Mouse (Mus musculus) spleen, adult 2 months (tissue): ENCODE data around the gene Pnpla5. TPM values are rescaled to one million over a fixed set of nuclear protein-coding genes. Genes with fewer than 3 reads are reported as not detected.

Experiments used
- DNase-seq, 2 experiments: peaks; one replicate each; pipeline versions ENCODE4 v3.0.0 to v3.0.0-alpha.2; 2012 to 2021; ENCODE audit warnings: low spot score in 2 of 2, low read depth in 1 of 2
- H3K27ac ChIP-seq: fragments of 200-500 bp; 2 replicates; pipeline ENCODE4 v1.5.1; 2012; ENCODE audit warnings: low read length, inconsistent platforms; ENCODE audit not compliant: insufficient read depth
- H3K27me3 ChIP-seq: fragments of 200-500 bp; 2 replicates; pipeline ENCODE4 v1.6.1; 2012; ENCODE audit warnings: mild to moderate bottlenecking, moderate library complexity, low read length, inconsistent platforms; ENCODE audit not compliant: control insufficient read depth, insufficient read depth
- H3K36me3 ChIP-seq: fragments of 200-500 bp; 2 replicates; pipeline ENCODE4 v1.6.1; 2012; ENCODE audit warnings: mild to moderate bottlenecking, low read length, inconsistent platforms; ENCODE audit not compliant: control insufficient read depth, insufficient read depth
- H3K4me1 ChIP-seq: fragments of 200-500 bp; 2 replicates; pipeline ENCODE4 v1.6.1; 2011; ENCODE audit warnings: inconsistent platforms; ENCODE audit not compliant: control insufficient read depth, insufficient read depth, insufficient read length
- H3K4me3 ChIP-seq: fragments of 200-500 bp; 2 replicates; pipeline ENCODE4 v1.5.1; 2011; ENCODE audit warnings: mild to moderate bottlenecking, inconsistent platforms; ENCODE audit not compliant: insufficient read depth, insufficient read length; ENCODE audit errors: extremely low read depth
- CTCF ChIP-seq: fragments of 200-500 bp; IDR thresholded peaks from 2 replicates; pipeline ENCODE4 v1.5.1; 2011; ENCODE audit warnings: mild to moderate bottlenecking, inconsistent platforms; ENCODE audit not compliant: insufficient read depth, insufficient read length, insufficient replicate concordance; ENCODE audit errors: extremely low read depth
- POLR2A ChIP-seq: fragments of 200-500 bp; IDR thresholded peaks from 2 replicates; pipeline ENCODE4 v1.6.1; 2011; ENCODE audit warnings: low read depth, low read length, inconsistent platforms
- WGBS: fragments of 180-500 bp; shearing (Covaris S2); methylation state at CpG from one replicate; pipeline ENCODE4 v1.1.7; 2018; 5-methylcytosine and 5-hydroxymethylcytosine counted together
- polyA plus RNA-seq: library from polyadenylated mRNA; depleted of rRNA; stranded (reverse); fragments of >200 nt; gene quantifications from 2 replicates; pipeline ENCODE4 v1.2.3, GENCODE M21; 2012

The Pnpla5 gene
- polyA plus RNA-seq, 1 experiment, result not detected

DNA sequence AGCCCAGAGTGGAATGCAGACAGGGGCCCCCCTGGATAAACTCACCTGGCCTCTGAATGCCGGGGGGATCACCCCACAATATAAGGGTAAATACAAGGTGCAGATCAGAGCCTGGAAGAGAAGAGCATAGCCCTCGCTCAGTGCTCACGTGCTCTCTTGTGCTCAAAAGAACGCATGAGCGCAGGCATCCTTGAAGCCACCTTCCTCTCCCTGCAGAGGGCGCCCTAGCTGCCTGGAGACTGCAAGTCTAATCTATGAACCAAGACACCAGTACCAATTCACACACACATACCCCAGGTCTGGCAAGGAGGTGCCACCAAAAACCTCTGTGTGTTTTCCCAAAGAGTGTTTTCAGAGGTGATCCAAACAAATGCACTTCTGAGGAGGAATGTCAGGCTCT lies 2.4 kb downstream of the Pnpla5 start:
- Histone ChIP-seq H3K27me3 (no peaks in the 10 kb centered on the region), H3K27ac (no peak overlapping the region), H3K36me3 (no peaks in the 10 kb centered on the region), H3K4me3 (no peak overlapping the region), H3K4me1 (no peaks in the 10 kb centered on the region)
- WGBS, result 29% methylated on average over 6 of the region's 6 CpGs
- DNase-seq, result no peak
- TF ChIP-seq POLR2A (no peak), CTCF (0 out of 2 replicates have a peak, but pooled peaks have one; percentile 8)

DNA sequence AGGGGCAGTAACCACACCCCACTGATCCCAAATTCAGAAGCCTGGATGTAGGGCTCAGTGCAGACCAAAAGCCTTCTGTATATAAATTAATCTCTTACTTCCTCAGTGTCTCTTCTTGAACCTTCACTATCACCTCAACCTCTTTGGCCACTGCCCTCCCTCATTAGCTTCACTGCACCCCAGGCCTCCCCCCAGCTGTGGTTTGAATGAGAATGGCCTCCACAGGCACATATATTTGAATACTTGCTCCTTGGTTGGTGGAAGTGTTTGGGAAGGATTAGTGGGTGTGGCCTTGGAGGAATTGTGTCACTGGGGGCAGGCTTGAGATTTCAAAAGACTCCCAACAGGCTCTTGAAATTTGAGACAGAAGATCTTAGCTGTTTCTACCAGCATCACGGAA lies 6.5 kb downstream of the Pnpla5 start:
- TF ChIP-seq CTCF (no peak), POLR2A (no peak)
- H3K4me1 ChIP-seq, result no peaks in the 10 kb centered on the region
- no peaks in the 10 kb centered on the region for H3K36me3 ChIP-seq
- DNase-seq, result no peak
- H3K27ac ChIP-seq, result no peak overlapping the region
- no peaks in the 10 kb centered on the region for H3K27me3 ChIP-seq
- WGBS, result 83% methylated on average over 1 of the region's 1 CpGs
- no peak overlapping the region for H3K4me3 ChIP-seq

DNA sequence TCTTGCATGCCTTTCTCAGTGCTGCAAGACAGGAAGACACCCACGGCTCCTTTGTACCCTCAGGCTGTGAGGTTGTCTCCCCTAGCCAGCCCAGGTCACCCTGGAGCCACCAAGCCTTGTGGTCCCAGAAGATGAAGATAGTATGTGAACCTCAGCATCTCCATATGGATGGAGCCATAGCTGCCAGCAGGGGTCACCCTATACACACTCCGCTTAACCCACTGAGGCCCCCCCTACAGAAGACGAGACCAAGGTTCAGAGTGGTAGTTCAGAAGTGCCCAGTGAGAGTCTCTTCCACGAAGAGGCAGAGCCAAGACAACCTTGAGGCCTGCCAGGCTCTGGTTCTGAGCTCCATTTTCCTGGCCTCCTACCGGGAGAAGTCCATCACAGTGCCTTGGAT lies 7.2 kb downstream of the Pnpla5 start:
- TF ChIP-seq POLR2A (no peak), CTCF (no peak)
- Histone ChIP-seq H3K27me3 (no peaks in the 10 kb centered on the region), H3K36me3 (no peaks in the 10 kb centered on the region), H3K4me3 (no peak overlapping the region), H3K27ac (no peak overlapping the region), H3K4me1 (no peaks in the 10 kb centered on the region)
- no peak for DNase-seq
- WGBS, result 48% methylated on average over 5 of the region's 5 CpGs

DNA sequence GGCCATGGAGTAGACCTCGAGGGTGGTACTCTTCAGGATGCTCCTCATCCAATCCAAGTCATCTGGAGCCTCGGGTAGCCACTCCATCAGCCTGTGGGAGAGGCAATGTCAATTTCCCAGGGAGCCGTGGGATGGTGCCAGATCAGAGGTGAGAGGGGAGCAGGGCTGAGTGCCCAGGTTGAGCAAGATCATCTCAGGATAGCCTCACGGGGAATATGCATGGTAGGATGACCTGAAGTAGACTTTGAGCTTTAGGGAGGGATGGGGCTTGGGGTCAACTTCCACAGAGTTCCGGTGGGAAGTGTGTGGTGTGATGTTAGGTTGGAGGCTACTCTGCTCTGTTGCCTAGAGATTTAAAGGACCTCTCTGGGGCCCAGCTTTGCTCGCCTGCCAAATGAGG lies 9.1 kb downstream of the Pnpla5 start:
- Histone ChIP-seq H3K4me1 (no peaks in the 10 kb centered on the region), H3K36me3 (no peaks in the 10 kb centered on the region), H3K4me3 (no peak overlapping the region), H3K27ac (no peak overlapping the region), H3K27me3 (no peaks in the 10 kb centered on the region)
- no peak for DNase-seq
- WGBS, result 73% methylated on average over 6 of the region's 6 CpGs
- TF ChIP-seq CTCF (no peak), POLR2A (no peak)

DNA sequence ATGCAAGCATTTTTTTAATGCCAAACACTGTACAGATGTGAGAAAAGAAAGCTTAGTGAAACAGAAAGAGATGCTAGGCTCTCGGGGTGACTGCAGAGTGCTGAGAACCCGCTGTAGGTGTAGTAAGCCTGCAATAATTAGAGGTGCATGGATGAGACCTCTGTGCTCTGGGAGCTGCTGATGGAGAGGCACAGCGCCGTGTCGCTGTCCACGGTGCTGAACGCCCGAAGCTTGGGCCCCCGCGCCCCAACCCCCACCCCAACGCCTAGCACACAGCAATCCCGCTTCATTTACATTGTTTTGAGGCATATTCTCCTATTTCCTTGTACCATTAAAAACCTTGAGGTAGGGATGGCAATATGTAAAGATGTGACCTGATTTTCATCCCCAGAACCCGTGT lies 14.1 kb downstream of the Pnpla5 start:
- Histone ChIP-seq H3K27ac (no peak overlapping the region), H3K36me3 (no peaks in the 10 kb centered on the region), H3K4me1 (peaks cover 5% of the 10 kb centered on the region), H3K4me3 (no peak overlapping the region), H3K27me3 (peaks cover 12% of the 10 kb centered on the region)
- 6% methylated on average over 13 of the region's 13 CpGs for whole genome bisulfite sequencing
- DNase-seq, result no peak
- TF ChIP-seq POLR2A (no peak), CTCF (no peak)

- WGBS, result 11% methylated on average over 12 of the region's 12 CpGs
- Histone ChIP-seq H3K4me1 (peaks cover 5% of the 10 kb centered on the region), H3K36me3 (no peaks in the 10 kb centered on the region), H3K27me3 (peaks cover 12% of the 10 kb centered on the region), H3K4me3 (no peak overlapping the region), H3K27ac (no peak overlapping the region)
- no peak for DNase-seq
- TF ChIP-seq CTCF (no peak), POLR2A (no peak)
These were observed 17.0 kb downstream of the Pnpla5 start for GRCm38 (mm10) chr15:84105924-84106500.

DNA sequence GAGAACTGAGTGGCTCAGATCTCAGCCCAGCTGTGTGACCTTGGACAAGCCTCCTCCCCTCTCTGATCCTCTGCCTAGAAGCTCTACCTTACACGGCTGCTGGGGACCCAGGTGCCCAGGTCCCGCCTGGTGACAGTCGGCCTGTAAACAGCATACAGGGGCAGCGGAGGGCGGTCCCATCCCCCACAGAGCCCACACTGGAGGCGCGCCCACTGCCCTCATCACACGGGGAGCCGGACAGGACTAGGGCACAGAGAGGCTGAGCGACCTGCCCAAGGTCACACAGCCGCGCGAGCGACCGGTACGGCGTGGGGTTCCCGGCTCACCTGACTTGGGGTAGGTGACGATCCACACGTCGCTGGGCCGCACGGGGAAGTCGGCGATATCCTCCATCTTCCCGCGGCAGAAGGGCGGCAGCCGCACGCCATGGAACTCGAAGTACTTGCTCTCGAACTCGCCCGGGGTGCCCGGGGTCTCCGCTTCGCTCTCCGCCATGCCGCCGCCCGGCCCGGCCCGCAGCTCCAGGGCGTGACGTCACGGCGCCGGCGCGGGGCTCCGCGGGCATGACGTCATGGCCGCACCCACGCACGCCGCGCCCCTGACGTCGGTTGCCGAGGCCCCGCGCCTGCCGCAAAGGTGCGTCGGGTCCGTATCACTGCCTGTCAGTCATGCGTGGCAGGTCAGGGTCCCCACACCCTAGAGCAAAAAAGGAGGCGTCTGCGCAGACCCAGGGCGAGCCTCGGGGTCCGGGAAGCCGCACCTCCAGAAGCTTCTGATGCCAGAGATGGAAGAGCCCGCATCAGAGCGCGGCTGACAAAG lies 17.7 kb downstream of the Pnpla5 start, which contains the start of gene Sult4a1:
Gene Sult4a1, minus strand, starts transcription at position 650 of the 819 bp plus-strand sequence.
- Histone ChIP-seq H3K36me3 (no peaks in the 10 kb centered on the region), H3K4me1 (peaks cover 5% of the 10 kb centered on the region), H3K4me3 (peak within 1 kb of the TSS; percentile 34; the same call in 1 of the 2 replicates), H3K27me3 (peaks cover 12% of the 10 kb centered on the region), H3K27ac (no peak within 1 kb of the TSS)
- no peak for DNase-seq
- TF ChIP-seq CTCF (no peak), POLR2A (no peak)
- 5% methylated on average over 77 of the region's 77 CpGs for WGBS
